Mouse (Mus musculus) kidney, adult 2 months (tissue): Measurements from ENCODE around the gene Cdkn1a. TPM values are rescaled to one million over a fixed set of nuclear protein-coding genes. Genes with fewer than 3 reads are reported as not detected.
"Not testable (repeated sequence)": the region's sequence is repeated elsewhere in the genome, so short reads cannot be mapped to it uniquely, and the experiment has no call there.

Source experiments
- DNase-seq: peaks from one replicate; pipeline ENCODE4 v3.0.0; 2021
- H3K27ac ChIP-seq: fragments of 200-500 bp; 2 replicates; pipeline ENCODE4 v1.5.1; 2012; ENCODE audit warnings: low read depth, low read length, control low read depth, inconsistent platforms; ENCODE audit not compliant: insufficient read depth
- H3K27me3 ChIP-seq: fragments of 200-500 bp; replicated peaks from 2 replicates; pipeline ENCODE4 v1.6.1; 2012; ENCODE audit warnings: mild to moderate bottlenecking, moderate library complexity, low read length, inconsistent platforms; ENCODE audit not compliant: control insufficient read depth, insufficient read depth
- H3K36me3 ChIP-seq: fragments of 200-500 bp; 2 replicates; pipeline ENCODE4 v1.6.1; 2012; ENCODE audit warnings: mild to moderate bottlenecking, moderate library complexity, low read length, inconsistent platforms; ENCODE audit not compliant: control insufficient read depth, insufficient read depth
- H3K4me1 ChIP-seq: fragments of 200-500 bp; 2 replicates; pipeline ENCODE4 v1.6.1; 2011; ENCODE audit warnings: low read length; ENCODE audit not compliant: control insufficient read depth, insufficient read depth
- H3K4me3 ChIP-seq: fragments of 200-500 bp; 2 replicates; pipeline ENCODE4 v1.5.1; 2011; ENCODE audit warnings: mild to moderate bottlenecking, low read depth, low read length, control low read depth; ENCODE audit not compliant: insufficient read depth
- CTCF ChIP-seq: fragments of 200-500 bp; conservative IDR thresholded peaks from 2 replicates; pipeline ENCODE4 v1.5.1; 2011; ENCODE audit warnings: low read depth, mild to moderate bottlenecking, control low read depth, low read length, moderate library complexity, mixed read lengths; ENCODE audit not compliant: insufficient read depth, insufficient read length
- POLR2A ChIP-seq: fragments of 200-500 bp; IDR thresholded peaks from one replicate; pipeline ENCODE4 v1.6.1; 2011; ENCODE audit warnings: low read depth, low read length, control low read depth
- WGBS: fragments of 180-500 bp; shearing (Covaris S2); methylation state at CpG from one replicate; pipeline ENCODE4 v1.1.7; 2018; 5-methylcytosine and 5-hydroxymethylcytosine counted together
- polyA plus RNA-seq: library from polyadenylated mRNA; depleted of rRNA; stranded (reverse); fragments of >200 nt; gene quantifications from 2 replicates; pipeline ENCODE4 v1.2.3, GENCODE M21; 2012; rRNA removed

Gene Cdkn1a
- 11.6 and 13.7 TPM in 2 replicates for polyA plus RNA-seq

DNA sequence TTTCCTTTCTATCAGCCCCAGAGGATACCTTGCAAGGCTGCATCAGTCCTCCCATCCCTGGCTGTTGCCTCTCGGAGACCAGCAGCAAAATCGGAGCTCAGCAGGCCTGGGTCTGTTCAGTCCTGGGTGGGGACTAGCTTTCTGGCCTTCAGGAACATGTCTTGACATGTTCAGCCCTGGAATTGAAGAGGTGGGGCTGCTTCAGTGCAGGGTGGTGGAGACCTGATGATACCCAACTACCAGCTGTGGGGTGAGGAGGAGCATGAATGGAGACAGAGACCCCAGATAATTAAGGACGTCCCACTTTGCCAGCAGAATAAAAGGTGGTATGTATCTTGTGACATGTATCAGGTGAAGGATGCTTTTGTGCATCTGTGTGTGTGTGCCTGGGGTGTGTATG lies at the start of gene Cdkn1a:
TSS of gene Cdkn1a (plus strand) at position 201 of the 400 bp plus-strand sequence.
- WGBS: 91% methylated on average over 3 of the region's 3 CpGs
- Histone ChIP-seq H3K4me3 (no peak within 1 kb of the TSS), H3K27ac (no peak within 1 kb of the TSS), H3K36me3 (no peaks in the 10 kb centered on the region), H3K27me3 (no peaks in the 10 kb centered on the region), H3K4me1 (no peaks in the 10 kb centered on the region)
- TF ChIP-seq POLR2A: no peak
- no peak for TF ChIP-seq CTCF
- no peak for DNase-seq

DNA sequence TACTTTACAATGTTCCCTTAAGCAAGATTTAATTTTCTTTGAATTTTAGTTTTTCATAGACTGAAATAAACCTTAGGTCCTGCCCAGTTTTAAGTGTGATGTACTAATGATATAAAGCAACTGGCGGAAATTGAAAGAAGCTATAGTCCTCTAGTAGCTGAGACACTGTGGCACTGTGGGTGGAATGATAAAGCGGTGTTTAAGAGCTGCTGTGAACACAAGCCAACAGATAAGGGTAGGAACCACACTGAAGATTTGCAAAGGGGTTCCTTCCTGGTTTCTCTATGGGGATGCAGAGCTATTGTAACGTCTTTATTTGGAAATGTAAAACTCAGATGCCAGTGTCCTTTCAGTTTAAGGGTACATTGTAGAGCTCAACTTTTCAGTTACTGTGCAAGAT lies 49.1 kb upstream of the Cdkn1a start:
- peaks cover 16% of the 10 kb centered on the region; the same call in 1 of the 2 replicates for H3K4me1 ChIP-seq
- H3K27me3 ChIP-seq, DNase-seq, H3K4me3 ChIP-seq, H3K27ac ChIP-seq: not testable (repeated sequence)
- 71% methylated on average over 3 of the region's 3 CpGs for WGBS
- peaks cover 41% of the 10 kb centered on the region for H3K36me3 ChIP-seq

DNA sequence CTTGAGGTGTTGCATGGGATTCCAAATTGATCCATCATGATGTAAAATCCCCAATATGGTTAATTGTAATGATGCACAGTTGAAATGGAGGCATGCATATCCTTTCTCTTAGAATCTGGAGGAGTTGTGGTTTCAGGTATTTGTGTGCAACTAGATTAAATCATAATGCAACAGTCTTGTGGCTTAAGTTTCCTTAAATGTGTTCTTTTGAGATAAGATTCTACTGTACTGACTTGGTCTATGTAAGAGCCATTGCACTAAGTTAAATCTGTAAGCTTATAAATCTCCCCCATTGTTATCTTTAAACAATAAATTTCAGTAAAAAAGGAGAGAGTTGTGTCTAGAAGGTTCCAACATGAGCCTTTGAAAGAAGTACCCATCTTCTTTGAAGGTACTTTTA lies 48.2 kb upstream of the Cdkn1a start:
- no peak for DNase-seq
- Histone ChIP-seq H3K27ac (no peak overlapping the region), H3K4me3 (no peak overlapping the region), H3K36me3 (peaks cover 35% of the 10 kb centered on the region), H3K4me1 (peaks cover 16% of the 10 kb centered on the region; the same call in 1 of the 2 replicates), H3K27me3 (no peaks in the 10 kb centered on the region)
- no peak for TF ChIP-seq CTCF
- TF ChIP-seq POLR2A: no peak

DNA sequence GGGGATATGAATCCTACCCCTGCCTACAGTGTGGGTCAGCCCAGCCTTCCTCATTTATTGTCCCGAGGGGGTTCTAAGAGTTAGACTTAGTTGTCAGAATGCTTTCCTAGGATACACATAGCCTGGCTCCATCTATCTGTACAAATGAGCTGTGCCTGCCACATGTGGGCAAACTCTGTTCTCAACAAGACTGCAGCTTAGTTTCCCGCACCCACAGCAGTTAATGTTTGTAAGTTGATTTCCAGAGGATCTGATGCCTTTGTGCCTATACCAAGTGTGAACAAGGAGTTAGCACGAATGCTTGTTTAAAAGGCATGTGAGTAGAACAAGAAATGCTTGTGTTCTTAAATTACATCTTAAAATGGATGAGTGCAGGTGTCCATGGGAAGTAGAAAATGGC lies 47.2 kb upstream of the Cdkn1a start:
- TF ChIP-seq CTCF (no peak), POLR2A (no peak)
- peaks cover 32% of the 10 kb centered on the region for H3K36me3 ChIP-seq
- no peak overlapping the region for H3K4me3 ChIP-seq
- peaks cover 16% of the 10 kb centered on the region; the same call in 1 of the 2 replicates for H3K4me1 ChIP-seq
- no peak for DNase-seq
- no peak overlapping the region for H3K27ac ChIP-seq
- H3K27me3 ChIP-seq: no peaks in the 10 kb centered on the region
- 73% methylated on average over 3 of the region's 3 CpGs for WGBS

- Histone ChIP-seq H3K27me3 (no peaks in the 10 kb centered on the region), H3K27ac (no peak overlapping the region), H3K4me1 (peaks cover 16% of the 10 kb centered on the region; the same call in 1 of the 2 replicates), H3K4me3 (no peak overlapping the region), H3K36me3 (peaks cover 25% of the 10 kb centered on the region)
- no peak for DNase-seq
- TF ChIP-seq CTCF (no peak), POLR2A (no peak)
- WGBS: 59% methylated on average over 6 of the region's 6 CpGs
Observed at GRCm38 (mm10) chr17:29044146-29044924, 46.4 kb upstream of the Cdkn1a start.

- Histone ChIP-seq H3K27ac (peak overlapping the region; percentile 53), H3K4me1 (peaks cover 16% of the 10 kb centered on the region; the same call in 1 of the 2 replicates), H3K36me3 (peaks cover 21% of the 10 kb centered on the region), H3K4me3 (no peak overlapping the region), H3K27me3 (no peaks in the 10 kb centered on the region)
- no peak for DNase-seq
- 31% methylated on average over 1 of the region's 1 CpGs for WGBS
- TF ChIP-seq CTCF (peak; percentile 50), POLR2A (no peak)
Observed at GRCm38 (mm10) chr17:29044925-29045319, 45.9 kb upstream of the Cdkn1a start.

DNA sequence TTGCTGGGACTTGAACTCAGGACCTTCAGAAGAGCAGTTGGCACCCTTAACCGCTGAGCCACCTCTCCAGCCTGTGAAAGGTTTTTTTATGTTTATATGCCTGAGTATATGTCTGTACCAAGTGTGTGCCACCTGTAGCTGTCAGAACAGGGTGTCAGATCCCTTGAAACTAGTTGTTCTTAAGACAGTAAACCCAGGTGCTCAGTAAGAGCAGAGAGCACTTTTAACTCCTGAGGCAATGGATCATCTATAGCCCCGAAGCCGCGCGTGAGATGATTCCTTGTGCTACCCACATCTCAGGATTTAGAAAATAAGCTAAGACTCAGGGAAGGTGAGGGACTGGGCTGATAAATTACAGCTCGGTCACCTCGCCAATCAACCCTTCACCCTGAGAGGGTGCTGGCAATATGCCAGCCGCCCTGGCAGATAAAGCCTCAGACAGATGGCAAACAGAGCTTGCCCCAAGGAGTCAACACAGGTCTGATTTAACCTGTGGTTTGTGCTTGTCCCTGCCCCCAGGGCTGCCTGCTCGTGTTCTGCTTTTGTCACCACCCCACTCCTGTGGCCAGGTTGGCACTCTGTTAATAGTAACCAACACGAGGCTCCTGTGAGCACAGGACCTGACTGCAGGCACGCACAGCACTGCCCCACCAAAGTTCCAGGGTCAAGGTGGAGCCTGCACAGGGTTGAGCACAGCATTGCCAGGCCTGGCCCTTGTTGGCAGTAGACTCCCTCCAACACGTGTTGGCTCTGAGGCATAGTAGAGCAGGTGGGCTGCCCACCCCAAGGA lies 44.8 kb upstream of the Cdkn1a start:
- H3K27me3 ChIP-seq: no peaks in the 10 kb centered on the region
- no peak overlapping the region for H3K4me3 ChIP-seq
- peaks cover 16% of the 10 kb centered on the region; the same call in 1 of the 2 replicates for H3K4me1 ChIP-seq
- peaks cover 14% of the 10 kb centered on the region for H3K36me3 ChIP-seq
- DNase-seq: peak; percentile 91
- TF ChIP-seq CTCF: 0 out of 2 replicates have a peak, but pooled peaks have one; percentile 1
- no peak for TF ChIP-seq POLR2A
- peak overlapping the region; percentile 15; the same call in 1 of the 2 replicates for H3K27ac ChIP-seq
- 39% methylated on average over 12 of the region's 12 CpGs for WGBS
